Mouse (Mus musculus) hindbrain, embryonic 13.5 days (tissue): Measurements from ENCODE around the gene Mettl9. TPM values are rescaled to one million over a fixed set of nuclear protein-coding genes. Genes with fewer than 3 reads are reported as not detected.

Experiments
- ATAC-seq: fragments of 200-750 bp; cut with Nextera tagmentation; 2 replicates; pipeline ENCODE4 v1.8.0; 2017; ENCODE audit warnings: moderate TSS enrichment; ENCODE audit not compliant: low FRiP score
- H3K27ac ChIP-seq: fragments of 300-500 bp; sonication (generic); 2 replicates; pipeline ENCODE4 v1.5.1; 2015; ENCODE audit warnings: inconsistent platforms, mild to moderate bottlenecking, moderate library complexity
- H3K27me3 ChIP-seq: fragments of 300-500 bp; sonication (generic); 2 replicates; pipeline ENCODE4 v1.6.1; 2015; ENCODE audit warnings: mild to moderate bottlenecking, inconsistent platforms
- H3K36me3 ChIP-seq: fragments of 300-500 bp; sonication (generic); 2 replicates; pipeline ENCODE4 v1.6.1; 2015; ENCODE audit warnings: mild to moderate bottlenecking, inconsistent platforms
- H3K4me1 ChIP-seq: fragments of 300-500 bp; sonication (generic); replicated peaks from 2 replicates; pipeline ENCODE4 v1.6.1; 2015; ENCODE audit warnings: inconsistent platforms
- H3K4me2 ChIP-seq: fragments of 300-500 bp; sonication (generic); 2 replicates; pipeline ENCODE4 v1.6.1; 2015; ENCODE audit warnings: inconsistent platforms, mild to moderate bottlenecking, moderate library complexity
- H3K4me3 ChIP-seq: fragments of 300-500 bp; sonication (generic); 2 replicates; pipeline ENCODE4 v1.5.1; 2015; ENCODE audit warnings: mild to moderate bottlenecking, inconsistent platforms
- H3K9ac ChIP-seq: fragments of 300-500 bp; sonication (generic); 2 replicates; pipeline ENCODE4 v1.6.1; 2015; ENCODE audit warnings: mild to moderate bottlenecking, inconsistent platforms
- H3K9me3 ChIP-seq: fragments of 300-500 bp; sonication (generic); 2 replicates; pipeline ENCODE4 v1.6.1; 2016; ENCODE audit warnings: inconsistent platforms
- WGBS: fragments of 180-500 bp; shearing (Covaris S2); methylation state at CpG from one replicate; pipeline ENCODE4 v1.1.7; 2015; 5-methylcytosine and 5-hydroxymethylcytosine counted together
- polyA plus RNA-seq: library from polyadenylated mRNA; unstranded; fragments of >200 nt; fragmentation: Nextera tagmentation; extraction: Ambion mirVana; gene quantifications from 2 replicates; pipeline ENCODE4 v1.2.1, GENCODE M21; 2015

The Mettl9 gene
- polyA plus RNA-seq, 1 experiment from 2014 or later = 207 TPM

- H3K4me3 ChIP-seq = no peak overlapping the region
- no peaks in the 10 kb centered on the region for H3K27me3 ChIP-seq
- H3K27ac ChIP-seq = no peak overlapping the region
- WGBS = 88% methylated on average over 4 of the region's 4 CpGs
- no peaks in the 10 kb centered on the region for H3K4me1 ChIP-seq
- H3K4me2 ChIP-seq = no peak overlapping the region
- H3K9me3 ChIP-seq = no peaks in the 10 kb centered on the region
- ATAC-seq = no peak
- H3K9ac ChIP-seq = no peak overlapping the region
- peaks cover 54% of the 10 kb centered on the region for H3K36me3 ChIP-seq
Measured at GRCm38 (mm10) chr7:121053071-121053470, 18.8 kb downstream of the Mettl9 start.

GRCm38 (mm10) chr7:121059477-121060218, 25.4 kb downstream of the Mettl9 start:
- Histone ChIP-seq H3K9me3 (no peaks in the 10 kb centered on the region), H3K4me3 (no peak overlapping the region), H3K4me1 (peaks cover 8% of the 10 kb centered on the region; the same call in 1 of the 2 replicates), H3K27ac (no peak overlapping the region), H3K9ac (no peak overlapping the region), H3K27me3 (no peaks in the 10 kb centered on the region), H3K36me3 (peaks cover 43% of the 10 kb centered on the region), H3K4me2 (no peak overlapping the region)
- WGBS = 57% methylated on average over 6 of the region's 6 CpGs
- no peak for ATAC-seq

GRCm38 (mm10) chr7:121064309-121064708, 30.1 kb downstream of the Mettl9 start:
- 66% methylated on average over 4 of the region's 4 CpGs for WGBS
- H3K4me1 ChIP-seq = peaks cover 6% of the 10 kb centered on the region; the same call in 1 of the 2 replicates
- H3K27ac ChIP-seq = no peak overlapping the region
- no peak overlapping the region for H3K4me2 ChIP-seq
- no peak overlapping the region for H3K4me3 ChIP-seq
- peaks cover 22% of the 10 kb centered on the region for H3K36me3 ChIP-seq
- ATAC-seq = no peak
- H3K9ac ChIP-seq = no peak overlapping the region
- H3K27me3 ChIP-seq = no peaks in the 10 kb centered on the region
- H3K9me3 ChIP-seq = no peaks in the 10 kb centered on the region

GRCm38 (mm10) chr7:121071276-121071675, 37.0 kb downstream of the Mettl9 start:
- ATAC-seq = no peak
- WGBS = 91% methylated on average over 4 of the region's 4 CpGs
- Histone ChIP-seq H3K36me3 (peaks cover 36% of the 10 kb centered on the region), H3K4me1 (no peaks in the 10 kb centered on the region), H3K4me2 (no peak overlapping the region), H3K27ac (no peak overlapping the region), H3K4me3 (no peak overlapping the region), H3K27me3 (no peaks in the 10 kb centered on the region), H3K9ac (no peak overlapping the region), H3K9me3 (no peaks in the 10 kb centered on the region)

GRCm38 (mm10) chr7:121072506-121072905, 38.3 kb downstream of the Mettl9 start:
- no peaks in the 10 kb centered on the region for H3K4me1 ChIP-seq
- ATAC-seq = no peak
- H3K27ac ChIP-seq = no peak overlapping the region
- H3K9ac ChIP-seq = no peak overlapping the region
- H3K36me3 ChIP-seq = peaks cover 47% of the 10 kb centered on the region
- H3K9me3 ChIP-seq = no peaks in the 10 kb centered on the region
- H3K27me3 ChIP-seq = no peaks in the 10 kb centered on the region
- no peak overlapping the region for H3K4me2 ChIP-seq
- H3K4me3 ChIP-seq = no peak overlapping the region
- WGBS = 88% methylated on average over 5 of the region's 5 CpGs

GRCm38 (mm10) chr7:121074281-121074680, 40.0 kb downstream of the Mettl9 start, which contains the start of gene Igsf6:
Igsf6 (minus strand) TSS chr7:121074572.
- no peak within 1 kb of the TSS for H3K4me3 ChIP-seq
- no peaks in the 10 kb centered on the region for H3K27me3 ChIP-seq
- no peak within 1 kb of the TSS for H3K9ac ChIP-seq
- H3K36me3 ChIP-seq = peaks cover 44% of the 10 kb centered on the region
- H3K4me1 ChIP-seq = peaks cover 5% of the 10 kb centered on the region
- no peak within 1 kb of the TSS for H3K27ac ChIP-seq
- no peak for ATAC-seq
- no peak within 1 kb of the TSS for H3K4me2 ChIP-seq
- 88% methylated on average over 11 of the region's 11 CpGs for WGBS
- H3K9me3 ChIP-seq = no peaks in the 10 kb centered on the region

GRCm38 (mm10) chr7:121074801-121075400, 40.7 kb downstream of the Mettl9 start:
- Histone ChIP-seq H3K36me3 (peaks cover 44% of the 10 kb centered on the region), H3K4me2 (no peak overlapping the region), H3K9ac (no peak overlapping the region), H3K27ac (no peak overlapping the region), H3K4me1 (peaks cover 5% of the 10 kb centered on the region), H3K9me3 (no peaks in the 10 kb centered on the region), H3K4me3 (no peak overlapping the region), H3K27me3 (no peaks in the 10 kb centered on the region)
- WGBS = 87% methylated on average over 6 of the region's 6 CpGs
- no peak for ATAC-seq

GRCm38 (mm10) chr7:121075416-121075815, 41.2 kb downstream of the Mettl9 start:
- ATAC-seq = no peak
- H3K27ac ChIP-seq = no peak overlapping the region
- no peak overlapping the region for H3K4me2 ChIP-seq
- no peak overlapping the region for H3K4me3 ChIP-seq
- no peak overlapping the region for H3K9ac ChIP-seq
- peaks cover 5% of the 10 kb centered on the region for H3K4me1 ChIP-seq
- no peaks in the 10 kb centered on the region for H3K27me3 ChIP-seq
- WGBS = 88% methylated on average over 5 of the region's 5 CpGs
- no peaks in the 10 kb centered on the region for H3K9me3 ChIP-seq
- H3K36me3 ChIP-seq = peaks cover 41% of the 10 kb centered on the region

GRCm38 (mm10) chr7:121077311-121077710, 43.1 kb downstream of the Mettl9 start:
- Histone ChIP-seq H3K4me2 (no peak overlapping the region), H3K9me3 (no peaks in the 10 kb centered on the region), H3K9ac (no peak overlapping the region), H3K4me3 (no peak overlapping the region), H3K27ac (no peak overlapping the region), H3K36me3 (peaks cover 28% of the 10 kb centered on the region), H3K27me3 (no peaks in the 10 kb centered on the region), H3K4me1 (peaks cover 5% of the 10 kb centered on the region)
- WGBS = 92% methylated on average over 6 of the region's 6 CpGs
- peak; percentile 24; the same call in 1 of the 2 replicates for ATAC-seq

GRCm38 (mm10) chr7:121077829-121078228, 43.6 kb downstream of the Mettl9 start:
- H3K4me1 ChIP-seq = peaks cover 8% of the 10 kb centered on the region
- peak; percentile 93 for ATAC-seq
- no peaks in the 10 kb centered on the region for H3K9me3 ChIP-seq
- no peak overlapping the region for H3K9ac ChIP-seq
- H3K36me3 ChIP-seq = peaks cover 28% of the 10 kb centered on the region
- H3K27ac ChIP-seq = no peak overlapping the region
- H3K27me3 ChIP-seq = no peaks in the 10 kb centered on the region
- WGBS = 23% methylated on average over 5 of the region's 5 CpGs
- H3K4me3 ChIP-seq = no peak overlapping the region
- H3K4me2 ChIP-seq = no peak overlapping the region

- no peak within 1 kb of the TSS for H3K9ac ChIP-seq
- H3K9me3 ChIP-seq = no peaks in the 10 kb centered on the region
- 90% methylated on average over 4 of the region's 4 CpGs for WGBS
- H3K4me3 ChIP-seq = no peak within 1 kb of the TSS
- no peak for ATAC-seq
- H3K36me3 ChIP-seq = peaks cover 21% of the 10 kb centered on the region
- no peak within 1 kb of the TSS for H3K4me2 ChIP-seq
- H3K27ac ChIP-seq = no peak within 1 kb of the TSS
- no peaks in the 10 kb centered on the region for H3K27me3 ChIP-seq
- H3K4me1 ChIP-seq = peaks cover 28% of the 10 kb centered on the region
Measured at GRCm38 (mm10) chr7:121081350-121081749, 47.1 kb downstream of the Mettl9 start, which contains the start of gene Otoa. Otoa (plus strand) TSS chr7:121081650.

- H3K9ac ChIP-seq = no peak overlapping the region
- H3K27me3 ChIP-seq = no peaks in the 10 kb centered on the region
- H3K9me3 ChIP-seq = no peaks in the 10 kb centered on the region
- peaks cover 17% of the 10 kb centered on the region for H3K36me3 ChIP-seq
- no peak for ATAC-seq
- peaks cover 33% of the 10 kb centered on the region for H3K4me1 ChIP-seq
- H3K4me2 ChIP-seq = no peak overlapping the region
- no peak overlapping the region for H3K27ac ChIP-seq
- H3K4me3 ChIP-seq = no peak overlapping the region
- WGBS = 78% methylated on average over 2 of the region's 2 CpGs
Measured at GRCm38 (mm10) chr7:121081816-121082215, 47.6 kb downstream of the Mettl9 start.
